Mouse (Mus musculus): Measurements from ENCODE around the gene Mcub. TPM values are rescaled to one million over a fixed set of nuclear protein-coding genes. Genes with fewer than 3 reads are reported as not detected.

Gene Mcub
- 21.3 and 21.9 TPM in 2 replicates for total RNA-seq (2023)

GRCm38 (mm10) chr3:129969432-129970395, at the start of gene Mcub:
Mcub (minus strand) TSS chr3:129970206.

GRCm38 (mm10) chr3:129901271-129901809, 68.7 kb downstream of the Mcub start, which contains the start of gene Casp6:
Casp6 (plus strand) TSS chr3:129901425.

GRCm38 (mm10) chr3:129878405-129879021, 91.5 kb downstream of the Mcub start, which contains the start of gene Pla2g12a:
Pla2g12a (plus strand) TSS chr3:129878606.

Other genes starting within 250 kb of the Mcub start
- 0.27 and 1.5 TPM in 2 replicates for gene Egf, start 214.9 kb downstream of the Mcub start, total RNA-seq (2023)
- gene Lrit3, start 166.2 kb downstream of the Mcub start, total RNA-seq (2023) = not detected in 2 replicates
- gene Rrh, start 147.6 kb downstream of the Mcub start, total RNA-seq (2023) = 0.25 and 0.34 TPM in 2 replicates
- gene Gar1, start 138.8 kb downstream of the Mcub start, total RNA-seq (2023) = 19.5 and 20.3 TPM in 2 replicates
- not detected in 2 replicates for gene Cfi, start 134.3 kb downstream of the Mcub start, total RNA-seq (2023)
- gene Pla2g12a, start 91.6 kb downstream of the Mcub start, total RNA-seq (2023) = 2.8 and 3.7 TPM in 2 replicates
- 10.8 and 11.3 TPM in 2 replicates for gene Casp6, start 68.8 kb downstream of the Mcub start, total RNA-seq (2023)
- 64.8 and 99.7 TPM in 2 replicates for gene Sec24b, start 91.3 kb upstream of the Mcub start, total RNA-seq (2023)
- gene Col25a1, start 161.3 kb upstream of the Mcub start, total RNA-seq (2023) = 0.16 TPM in 1 of 2 replicates, not detected in the other